Mouse (Mus musculus) megakaryocyte, embryonic 14.5 days (primary cell): ENCODE data around the gene Ugdh.

ENCODE experiments used
- FLI1 ChIP-seq: IDR thresholded peaks from 2 replicates; pipeline ENCODE4 v1.6.1; 2012; ENCODE audit warnings: low read length, inconsistent platforms, mixed read lengths
- GATA1 ChIP-seq: IDR thresholded peaks from 3 replicates; pipeline ENCODE4 v1.6.1; 2012; ENCODE audit warnings: mixed read lengths, low read length, inconsistent platforms, borderline replicate concordance

DNA sequence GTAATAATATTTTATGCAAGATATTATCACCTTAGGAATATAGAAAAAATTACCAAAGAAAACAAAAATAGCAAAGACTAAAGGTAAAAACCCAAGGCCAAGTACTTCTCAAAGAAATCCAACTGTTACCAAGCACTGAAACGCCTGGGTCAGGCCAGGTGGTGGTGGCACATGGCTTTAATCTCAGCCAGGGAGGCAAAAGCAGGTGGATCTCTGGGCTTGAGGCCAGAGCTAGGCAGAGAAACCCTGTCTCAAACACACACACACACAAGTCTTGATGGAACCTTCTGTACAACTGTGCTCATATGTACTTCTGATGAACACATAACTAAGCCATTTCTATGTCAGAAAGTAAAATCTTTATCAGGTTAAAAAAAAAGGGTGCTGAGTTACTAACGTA is 12.1 kb upstream of the Ugdh start:
- TF ChIP-seq GATA1 (no peak), FLI1 (no peak)
